Mouse (Mus musculus): ENCODE data around the gene Wdr81.
"Not testable (repeated sequence)": the region's sequence is repeated elsewhere in the genome, so short reads cannot be mapped to it uniquely, and the experiment has no call there.

Wdr81 gene

GRCm38 (mm10) chr11:75460844-75461742, 6.6 kb upstream of the Wdr81 start, which contains the start of gene Tlcd2:
Gene Tlcd2, plus strand, starts transcription at chr11:75461715.
- DNase-seq (ENCODE audit: low read depth, low spot score) = peak; percentile 100

DNA sequence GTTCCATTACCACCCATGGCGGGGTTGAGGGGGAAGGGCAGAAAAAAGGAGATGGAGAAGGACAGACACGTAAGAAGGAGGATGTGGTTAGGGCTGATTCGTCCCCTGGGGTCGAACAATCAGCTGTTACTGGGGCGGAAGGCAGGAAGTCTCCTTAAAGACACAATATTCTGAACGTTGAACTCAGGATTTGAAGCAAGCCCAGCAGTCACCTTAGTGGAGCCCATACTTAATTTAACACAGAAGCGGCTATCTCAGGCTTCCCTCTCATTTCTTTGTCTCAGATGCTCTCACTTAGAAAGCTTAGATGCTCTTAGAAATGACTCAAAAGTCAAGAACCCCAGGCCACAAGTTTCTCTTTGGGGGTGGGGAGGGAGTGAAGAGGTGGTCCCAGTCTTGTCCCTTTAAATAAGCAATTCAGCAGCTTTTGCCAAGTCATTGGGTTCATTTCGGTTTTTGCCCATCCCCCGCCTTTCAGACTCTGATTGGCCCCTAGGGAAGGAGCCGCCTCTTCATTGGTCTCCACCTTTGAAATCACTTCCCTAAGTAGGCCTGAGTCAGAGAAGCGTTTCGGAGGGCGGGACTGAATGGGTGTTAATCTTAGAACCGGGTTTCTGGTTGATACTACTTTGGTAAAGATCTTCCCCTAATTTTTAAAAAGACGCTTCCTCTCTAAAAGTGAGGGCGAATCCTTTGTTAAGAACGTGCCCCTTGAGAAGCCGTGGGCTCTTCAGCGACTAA, 5.8 kb upstream of the Wdr81 start:
- peak; percentile 97 for DNase-seq (ENCODE audit: low read depth, low spot score)

DNA sequence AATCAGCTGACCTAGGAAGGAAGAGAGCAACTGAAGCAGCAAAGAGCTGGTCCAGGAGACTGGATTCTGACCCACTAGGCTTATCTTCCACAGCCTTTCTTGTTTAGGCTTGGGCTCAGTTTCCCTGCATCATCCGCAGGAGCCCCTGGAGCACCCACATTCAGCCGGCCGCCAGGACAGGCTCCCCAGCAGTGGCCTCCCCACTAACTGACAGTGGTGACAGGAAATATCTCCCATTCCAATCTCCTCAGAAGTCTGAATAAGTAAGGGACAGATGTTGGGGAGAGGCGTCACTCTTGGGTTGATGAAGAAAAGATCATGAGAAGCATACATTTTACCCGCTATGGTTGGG, 5.2 kb upstream of the Wdr81 start:
- DNase-seq (ENCODE audit: low read depth, low spot score) = no peak

GRCm38 (mm10) chr11:75459141-75459711, 4.7 kb upstream of the Wdr81 start:
- DNase-seq (ENCODE audit: low read depth, low spot score) = no peak

DNA sequence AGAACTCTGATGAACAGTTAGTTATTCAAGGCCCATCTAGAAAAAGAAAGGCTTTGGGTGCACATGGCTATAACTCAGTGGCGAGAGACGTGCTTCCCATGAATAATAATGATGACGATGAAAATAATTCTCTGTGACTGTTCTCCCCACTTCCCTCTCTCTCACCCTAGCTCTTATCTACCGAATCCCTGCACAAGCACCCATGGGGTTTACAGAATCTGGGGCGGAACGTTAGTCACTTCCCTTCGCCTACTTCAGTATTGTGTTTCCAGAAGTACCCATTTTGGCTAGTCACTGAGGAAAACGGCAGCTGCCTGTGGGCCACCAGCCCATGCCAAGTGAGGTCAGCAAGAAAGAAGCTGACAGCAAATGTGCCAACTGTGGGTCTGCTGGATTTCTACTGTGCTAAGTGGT, 4.1 kb upstream of the Wdr81 start:
- DNase-seq (ENCODE audit: low read depth, low spot score) = no peak

GRCm38 (mm10) chr11:75458169-75458568, 3.7 kb upstream of the Wdr81 start:
- no peak for DNase-seq (ENCODE audit: low read depth, low spot score)

GRCm38 (mm10) chr11:75456440-75456871, 1.9 kb upstream of the Wdr81 start:
- no peak for DNase-seq (ENCODE audit: low read depth, low spot score)

DNA sequence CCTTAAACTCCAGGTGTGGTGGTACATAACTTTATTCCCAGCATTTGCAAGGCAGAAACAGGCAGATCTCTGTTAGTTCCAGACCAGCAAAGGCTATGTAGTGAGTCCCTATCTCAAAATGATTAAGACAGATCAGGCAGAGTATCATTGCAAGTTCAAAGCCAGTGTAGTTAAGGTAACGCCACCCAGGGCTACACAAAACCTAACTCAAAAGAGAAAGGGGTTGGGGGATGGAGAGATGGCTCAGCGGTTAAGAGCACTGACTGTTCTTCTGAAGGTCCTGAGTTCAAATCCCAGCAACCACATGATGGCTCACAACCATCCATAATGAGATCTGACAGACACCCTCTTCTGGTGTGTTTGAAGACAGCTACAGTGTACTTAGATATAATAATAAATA, 1.5 kb upstream of the Wdr81 start:
- DNase-seq (ENCODE audit: low read depth, low spot score) = not testable (repeated sequence)

GRCm38 (mm10) chr11:75455041-75455736, 672 bp upstream of the Wdr81 start:
- DNase-seq (ENCODE audit: low read depth, low spot score) = no peak

DNA sequence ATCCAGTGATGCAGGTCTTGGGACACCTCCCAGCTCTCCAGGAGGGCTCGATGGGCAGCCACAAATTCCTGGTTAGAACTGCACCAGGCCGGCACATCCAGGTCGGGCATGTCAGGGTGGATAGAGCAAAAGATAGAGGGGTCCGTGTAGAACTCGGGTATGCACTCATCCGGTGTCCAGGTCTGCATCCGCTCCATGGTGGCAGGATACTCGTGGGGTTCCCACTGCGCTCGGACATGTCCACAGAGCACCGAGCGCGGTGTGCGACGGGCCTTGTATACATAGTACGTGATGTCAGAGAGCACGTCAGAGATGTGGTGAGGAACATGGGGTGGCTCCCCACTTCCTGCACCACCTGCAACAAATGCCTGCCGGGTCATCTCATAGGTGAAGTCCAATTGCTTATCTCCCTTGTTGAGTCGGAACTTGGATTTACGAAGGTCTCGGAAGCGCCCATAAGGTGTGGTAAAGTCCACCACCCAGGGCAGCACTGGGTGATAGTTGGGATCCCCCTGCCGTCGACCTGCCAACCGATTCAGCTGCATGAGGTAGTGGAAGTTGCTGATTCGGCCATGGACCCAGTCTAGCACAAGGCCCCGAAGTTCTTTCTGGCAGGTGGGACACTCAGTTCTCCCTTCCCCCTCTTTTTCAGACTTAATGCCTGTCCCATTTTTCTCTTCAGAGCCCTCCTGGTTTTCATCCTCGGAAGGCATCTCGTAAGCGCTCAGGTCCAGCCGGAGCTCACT, 1.5 kb downstream of the Wdr81 start:
- DNase-seq (ENCODE audit: low read depth, low spot score) = no peak

DNA sequence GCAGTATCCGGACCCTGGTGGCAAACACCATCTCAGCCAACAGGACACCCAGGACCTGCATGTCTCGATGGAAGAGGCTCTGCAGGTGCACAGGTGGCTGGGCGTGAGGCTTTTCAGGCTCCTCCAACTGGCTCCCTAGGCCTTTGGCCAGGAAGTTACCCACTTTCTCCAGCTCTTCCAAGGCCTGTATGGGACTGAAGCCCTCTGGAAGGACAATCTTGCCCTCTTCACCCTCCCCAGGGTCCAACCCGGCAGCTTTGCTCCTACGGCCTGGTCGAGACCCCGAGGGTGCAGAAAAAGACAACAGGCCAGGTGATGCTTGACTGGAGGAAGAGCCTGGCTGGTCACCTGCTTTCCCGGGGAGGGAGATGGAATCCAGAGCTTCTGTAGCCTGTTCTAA, 2.4 kb downstream of the Wdr81 start:
- DNase-seq (ENCODE audit: low read depth, low spot score) = no peak

DNA sequence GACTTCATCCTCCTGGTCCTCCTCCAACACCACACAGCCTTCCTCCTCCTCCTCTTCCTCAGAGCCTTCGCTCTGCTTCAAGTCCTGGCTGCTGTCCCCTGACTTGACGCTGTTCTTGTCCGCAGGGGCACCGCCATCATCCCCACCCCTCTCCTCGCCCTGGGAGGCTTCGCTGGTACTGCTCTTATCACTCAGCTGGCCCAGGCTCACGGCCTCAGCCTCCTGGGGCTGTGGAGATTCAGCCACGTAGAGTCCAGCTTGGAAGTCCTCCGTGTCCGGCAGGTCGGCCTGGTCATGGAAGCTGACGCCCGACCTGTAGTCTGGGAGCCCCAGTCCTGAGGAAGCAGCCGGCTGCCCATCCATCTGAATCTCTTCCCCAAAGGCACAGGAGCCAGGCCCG, 3.6 kb downstream of the Wdr81 start:
- DNase-seq (ENCODE audit: low read depth, low spot score) = no peak

DNA sequence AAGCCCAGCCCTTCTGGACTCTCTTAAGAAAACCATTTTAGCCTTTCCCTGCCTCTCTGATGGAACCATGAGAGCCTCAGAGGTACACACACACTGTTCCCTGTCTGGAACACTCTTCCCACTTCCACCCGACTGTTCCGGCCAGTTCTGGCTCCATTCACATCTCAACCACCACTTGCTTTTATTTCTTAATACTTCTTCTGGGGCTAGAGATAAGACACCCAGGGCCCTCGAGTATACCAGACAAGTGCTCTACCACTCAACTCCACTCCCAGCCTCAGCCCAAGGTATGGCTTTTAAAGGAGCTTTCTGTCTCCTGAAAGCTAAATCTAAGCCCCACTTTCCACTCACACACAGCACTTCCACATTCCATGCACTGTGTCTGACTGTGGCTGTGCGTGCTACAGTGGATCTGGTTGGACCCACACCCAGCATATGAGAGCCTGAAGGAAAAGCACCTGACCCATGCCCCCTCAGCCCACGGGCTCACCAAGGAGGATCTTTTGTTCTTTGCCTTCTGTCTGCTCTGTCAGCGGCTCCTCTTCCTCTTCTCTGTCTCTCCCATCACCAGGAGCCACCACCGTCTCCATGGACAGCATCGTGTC, 4.1 kb downstream of the Wdr81 start:
- DNase-seq (ENCODE audit: low read depth, low spot score) = no peak

DNA sequence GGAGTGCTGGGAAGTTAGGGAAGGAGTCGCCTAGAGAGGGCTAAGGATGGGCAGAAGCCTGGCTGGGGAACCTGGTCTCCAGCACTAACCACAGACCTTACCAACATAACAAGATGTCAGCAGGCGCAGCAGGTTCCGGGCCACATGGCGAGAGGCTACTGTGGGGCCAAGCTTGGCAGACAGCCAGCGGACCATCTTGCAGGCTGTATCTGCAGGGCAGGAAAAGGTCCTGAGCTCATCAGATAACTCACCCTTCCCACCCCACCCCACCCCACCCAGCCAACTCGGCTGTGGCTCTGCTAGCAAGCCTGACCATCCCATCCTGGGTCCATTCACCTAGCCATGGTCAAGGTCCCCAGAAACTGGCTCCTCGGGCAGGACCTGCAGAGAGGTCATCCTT, 4.8 kb downstream of the Wdr81 start:
- no peak for DNase-seq (ENCODE audit: low read depth, low spot score)

DNA sequence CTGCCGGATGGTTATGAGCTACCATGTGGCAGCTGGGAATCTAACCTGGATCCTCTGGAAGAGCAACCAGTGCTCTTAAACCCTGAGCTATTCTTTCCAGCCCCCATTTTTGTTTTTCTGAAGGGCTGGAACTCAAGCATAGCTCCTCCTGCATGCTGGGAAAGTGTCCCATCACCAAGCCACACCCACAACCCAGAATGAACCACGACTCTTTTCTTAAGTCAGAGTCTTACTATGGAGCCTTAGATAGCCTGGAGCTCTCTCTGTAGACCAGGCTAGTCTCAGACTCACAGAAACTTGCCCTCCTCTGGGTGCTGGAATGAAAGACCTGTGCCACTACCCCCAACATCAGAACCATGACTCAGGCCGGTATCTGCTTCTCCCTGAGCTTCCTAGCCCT, 5.9 kb downstream of the Wdr81 start:
- DNase-seq (ENCODE audit: low read depth, low spot score) = no peak

DNA sequence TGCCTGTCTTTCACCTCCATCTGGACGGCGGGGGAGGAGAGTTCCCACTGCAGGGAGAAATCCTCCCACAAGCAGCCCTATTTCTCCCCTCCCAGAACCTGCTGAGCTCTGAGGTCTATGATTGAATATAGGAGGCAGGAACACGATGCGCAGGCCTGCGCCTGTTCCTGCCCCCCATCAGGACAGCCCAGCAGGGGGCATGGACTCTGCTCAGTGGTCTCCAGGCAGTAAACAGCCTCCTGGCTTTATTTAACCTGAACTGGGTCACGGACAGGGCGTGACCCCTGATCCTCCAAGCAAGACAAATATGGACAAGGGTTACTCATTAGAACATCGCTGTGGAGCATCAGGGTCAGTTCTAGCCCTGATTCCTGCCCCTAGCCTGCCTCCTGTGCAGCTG, 10.8 kb downstream of the Wdr81 start:
- DNase-seq (ENCODE audit: low read depth, low spot score) = no peak

- DNase-seq (ENCODE audit: low read depth, low spot score) = no peak
Measured at GRCm38 (mm10) chr11:75441601-75442000, 12.9 kb downstream of the Wdr81 start.

DNA sequence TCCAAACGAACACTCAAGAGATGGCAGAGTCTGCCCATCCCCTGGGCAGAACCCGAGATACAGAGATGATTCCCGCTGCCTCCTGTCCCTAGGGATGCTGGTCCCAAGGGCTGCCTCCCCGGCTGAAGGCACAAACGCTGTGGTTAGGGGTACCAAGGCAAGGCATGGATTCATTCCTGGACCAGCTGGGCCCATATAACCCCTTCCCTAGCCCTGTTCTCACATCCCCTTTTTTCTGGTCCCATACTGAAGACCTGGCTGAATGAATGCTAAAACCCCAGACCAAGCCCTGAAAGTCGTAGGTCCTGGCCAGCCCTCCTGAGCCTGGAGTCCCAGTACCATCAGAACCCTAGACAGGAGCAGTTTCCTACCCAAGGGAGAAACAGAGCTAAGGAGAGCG, 13.5 kb downstream of the Wdr81 start:
- DNase-seq (ENCODE audit: low read depth, low spot score) = no peak

- no peak for DNase-seq (ENCODE audit: low read depth, low spot score)
Measured at GRCm38 (mm10) chr11:75439951-75440350, 14.6 kb downstream of the Wdr81 start.

GRCm38 (mm10) chr11:75439363-75439762, 15.2 kb downstream of the Wdr81 start, which contains the start of gene Serpinf2:
Gene Serpinf2, minus strand, starts transcription at chr11:75439591.
- DNase-seq (ENCODE audit: low read depth, low spot score) = no peak

- no peak for DNase-seq (ENCODE audit: low read depth, low spot score)
Measured at GRCm38 (mm10) chr11:75438804-75439203, 15.7 kb downstream of the Wdr81 start.

Measured in telencephalon, adult 2 months (tissue).